Mouse (Mus musculus) liver, embryonic 14.5 days (tissue): ENCODE measurements around the gene Marveld1. TPM values are rescaled to one million over a fixed set of nuclear protein-coding genes. Genes with fewer than 3 reads are reported as not detected.

Experiments used
- ATAC-seq: fragments of 200-750 bp; cut with Nextera tagmentation; 2 replicates; pipeline ENCODE4 v1.8.0; 2017; ENCODE audit warnings: moderate number of reproducible peaks, mild to moderate bottlenecking, moderate library complexity; ENCODE audit not compliant: insufficient read depth
- DNase-seq, 3 experiments: peaks; one replicate each; pipeline ENCODE4 v3.0.0-alpha.2; 2012 to 2013; ENCODE audit warnings: low read depth in 3 of 3, low spot score in 3 of 3
- H3K27ac ChIP-seq: fragments of 300-500 bp; sonication (generic); 2 replicates; pipeline ENCODE4 v1.5.1; 2014; ENCODE audit warnings: moderate library complexity, mild to moderate bottlenecking, control low read depth, inconsistent platforms
- H3K27me3 ChIP-seq: fragments of 300-500 bp; sonication (generic); 2 replicates; pipeline ENCODE4 v1.6.1; 2014; ENCODE audit warnings: mild to moderate bottlenecking, low read length, moderate library complexity; ENCODE audit not compliant: control insufficient read depth, insufficient read depth
- H3K36me3 ChIP-seq: fragments of 300-500 bp; sonication (generic); replicated peaks from 2 replicates; pipeline ENCODE4 v1.6.1; 2014; ENCODE audit warnings: low read depth; ENCODE audit not compliant: control insufficient read depth, insufficient read depth
- H3K4me1 ChIP-seq, 2 experiments: fragments of 200-500 bp in 1 of 2; fragments of 300-500 bp in 1 of 2; sonication (generic) in 1 of 2; replicated peaks; 2 replicates each; pipeline ENCODE4 v1.6.1; 2012 to 2014; ENCODE audit warnings: antibody characterized with exemption in 1 of 2, inconsistent platforms in 1 of 2, low read length in 1 of 2; ENCODE audit not compliant: control insufficient read depth in 2 of 2, insufficient read depth in 2 of 2
- H3K4me2 ChIP-seq: fragments of 300-500 bp; sonication (generic); 2 replicates; pipeline ENCODE4 v1.6.1; 2014; ENCODE audit warnings: low read depth, mild to moderate bottlenecking, control low read depth, moderate library complexity
- H3K4me3 ChIP-seq, 2 experiments: fragments of 200-500 bp in 1 of 2; fragments of 300-500 bp in 1 of 2; sonication (generic) in 1 of 2; 2 replicates each; pipeline ENCODE4 v1.5.1; 2012 to 2014; ENCODE audit warnings: low read depth in 2 of 2, low read length in 2 of 2, mild to moderate bottlenecking in 2 of 2, control low read depth in 1 of 2, inconsistent platforms in 1 of 2, moderate library complexity in 1 of 2; ENCODE audit not compliant: insufficient read depth in 1 of 2
- H3K9ac ChIP-seq: fragments of 300-500 bp; sonication (generic); replicated peaks from 2 replicates; pipeline ENCODE4 v1.6.1; 2014; ENCODE audit warnings: mild to moderate bottlenecking, control low read depth, moderate library complexity
- H3K9me3 ChIP-seq: fragments of 300-500 bp; sonication (generic); 2 replicates; pipeline ENCODE4 v1.6.1; 2016; ENCODE audit warnings: low read length, mixed read lengths; ENCODE audit not compliant: control insufficient read depth
- CTCF ChIP-seq: IDR thresholded peaks from 2 replicates; pipeline ENCODE4 v1.5.1; 2016; ENCODE audit warnings: antibody characterized with exemption, low read depth, control low read depth
- EP300 ChIP-seq: IDR thresholded peaks from 2 replicates; pipeline ENCODE4 v1.6.1; 2016; ENCODE audit warnings: antibody characterized with exemption, low read depth
- WGBS: fragments of 180-500 bp; shearing (Covaris S2); extraction: QIAGEN DNeasy Blood & Tissue Kit; methylation state at CpG from one replicate; pipeline ENCODE4 v1.1.7; 2014; ENCODE audit not compliant: insufficient replicate concordance; 5-methylcytosine and 5-hydroxymethylcytosine counted together
- polyA plus RNA-seq, 2 experiments: library from polyadenylated mRNA; depleted of rRNA in 1 of 2; stranded (reverse) in 1 of 2; unstranded in 1 of 2; fragments of >200 nt; fragmentation: Nextera tagmentation in 1 of 2; extraction: Ambion mirVana in 1 of 2; gene quantifications; 2 replicates each; pipeline versions ENCODE4 v1.2.1 to v1.2.3; 2012 to 2014

Gene Marveld1
- polyA plus RNA-seq, 2 experiments = 1.6 to 7.6 TPM

GRCm38 (mm10) chr19:42177461-42177860, 30.3 kb downstream of the Marveld1 start:
- H3K9me3 ChIP-seq = no peaks in the 10 kb centered on the region
- H3K4me3 ChIP-seq = no peak overlapping the region
- TF ChIP-seq CTCF = no peak
- TF ChIP-seq EP300 = 0 out of 2 replicates have a peak, but pooled peaks have one; percentile 9
- peak overlapping the region; percentile 32; the same call in 1 of the 2 replicates for H3K4me2 ChIP-seq
- peaks cover 3% of the 10 kb centered on the region for H3K36me3 ChIP-seq
- H3K4me1 ChIP-seq = peaks cover 9 to 16% of the 10 kb centered on the region in 2 experiments
- peak overlapping the region; percentile 34; the same call in 1 of the 2 replicates for H3K9ac ChIP-seq
- no peaks in the 10 kb centered on the region for H3K27me3 ChIP-seq
- no peak overlapping the region for H3K27ac ChIP-seq
- peak; percentile 58; the same call in 1 of the 2 replicates for ATAC-seq
- WGBS = 29% methylated on average over 2 of the region's 2 CpGs
- DNase-seq = no peak

DNA sequence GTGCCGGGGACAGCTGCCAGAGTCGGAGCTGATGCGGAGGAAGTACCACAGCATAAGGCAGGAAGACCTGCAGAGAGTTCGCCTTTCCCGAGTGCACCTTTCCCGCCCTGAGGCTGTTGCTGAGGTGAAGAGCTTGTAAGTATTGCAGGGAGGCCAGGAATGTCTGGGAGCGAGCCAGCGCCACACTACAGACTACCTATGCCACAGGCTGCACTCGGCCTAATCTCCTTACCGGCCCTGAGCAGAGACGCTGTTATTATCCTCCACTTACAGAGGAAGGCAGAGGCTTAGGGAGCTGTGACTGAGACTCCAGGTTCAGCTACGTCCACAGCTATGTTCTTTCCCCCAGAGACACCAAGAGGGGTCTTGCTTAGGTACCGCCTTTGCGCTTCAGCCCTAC, 32.2 kb downstream of the Marveld1 start:
- Histone ChIP-seq H3K4me1 (peaks cover 9 to 16% of the 10 kb centered on the region in 2 experiments), H3K9ac (no peak overlapping the region), H3K27me3 (no peaks in the 10 kb centered on the region), H3K4me3 (no peak overlapping the region), H3K36me3 (peaks cover 8% of the 10 kb centered on the region), H3K27ac (no peak overlapping the region), H3K9me3 (no peaks in the 10 kb centered on the region), H3K4me2 (no peak overlapping the region)
- TF ChIP-seq EP300 = no peak
- TF ChIP-seq CTCF = no peak
- no peak for ATAC-seq
- DNase-seq = no peak
- 84% methylated on average over 14 of the region's 14 CpGs for WGBS

- 61% methylated on average over 6 of the region's 6 CpGs for WGBS
- ATAC-seq = no peak
These were observed 35.5 kb downstream of the Marveld1 start for GRCm38 (mm10) chr19:42182673-42183072.

GRCm38 (mm10) chr19:42189735-42190134, 42.5 kb downstream of the Marveld1 start:
- 61% methylated on average over 4 of the region's 4 CpGs for WGBS
- H3K36me3 ChIP-seq = peaks cover 3% of the 10 kb centered on the region
- no peak for DNase-seq

More at GRCm38 (mm10) chr19:42182673-42183072, 35.5 kb downstream of the Marveld1 start:
- Histone ChIP-seq H3K27me3 (no peaks in the 10 kb centered on the region), H3K4me2 (no peak overlapping the region), H3K4me1 (peaks cover 0 to 2% of the 10 kb centered on the region in 2 experiments; a peak in 3 of 4 replicates), H3K9me3 (no peaks in the 10 kb centered on the region), H3K27ac (no peak overlapping the region), H3K4me3 (no peak overlapping the region), H3K36me3 (peaks cover 8% of the 10 kb centered on the region), H3K9ac (no peak overlapping the region)
- TF ChIP-seq CTCF (peak; percentile 79), EP300 (no peak)
- DNase-seq = no peak

DNA sequence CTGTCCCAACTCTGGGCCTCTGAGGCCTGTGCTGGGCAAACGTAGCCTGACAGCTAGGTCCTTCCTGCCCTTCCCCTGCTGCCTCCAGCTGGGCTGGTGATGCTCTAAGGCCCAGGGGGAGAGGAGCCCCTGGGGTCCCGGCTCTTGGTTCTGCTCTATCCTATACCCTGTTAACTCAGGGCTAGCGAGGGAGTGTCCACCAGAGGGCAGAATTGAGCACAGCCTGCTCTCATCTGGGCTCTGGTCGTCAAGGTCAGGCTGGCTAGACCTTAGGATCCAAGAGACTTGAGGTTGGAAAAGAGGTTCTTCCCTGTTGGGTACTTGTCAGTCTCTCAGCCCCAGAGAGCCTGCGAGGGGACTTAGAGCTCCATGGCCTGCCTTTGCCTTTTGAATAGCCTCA, 43.3 kb downstream of the Marveld1 start:
- no peaks in the 10 kb centered on the region for H3K9me3 ChIP-seq
- no peak overlapping the region for H3K9ac ChIP-seq
- ATAC-seq = peak; percentile 41; the same call in 1 of the 2 replicates
- WGBS = 20% methylated on average over 5 of the region's 5 CpGs
- DNase-seq = peak in 1 of 3 experiments; percentile 14
- no peaks in the 10 kb centered on the region for H3K27me3 ChIP-seq
- no peak overlapping the region for H3K27ac ChIP-seq
- no peak overlapping the region for H3K4me3 ChIP-seq
- no peak for TF ChIP-seq EP300
- peak; percentile 94 for TF ChIP-seq CTCF
- peaks cover 3% of the 10 kb centered on the region for H3K36me3 ChIP-seq
- H3K4me1 ChIP-seq = no peaks in the 10 kb centered on the region
- H3K4me2 ChIP-seq = no peak overlapping the region

More at GRCm38 (mm10) chr19:42189735-42190134, 42.5 kb downstream of the Marveld1 start:
- no peaks in the 10 kb centered on the region for H3K27me3 ChIP-seq
- no peaks in the 10 kb centered on the region for H3K4me1 ChIP-seq
- H3K9me3 ChIP-seq = no peaks in the 10 kb centered on the region
- ATAC-seq = no peak
- H3K4me2 ChIP-seq = no peak overlapping the region
- H3K4me3 ChIP-seq = no peak overlapping the region
- H3K9ac ChIP-seq = no peak overlapping the region
- no peak overlapping the region for H3K27ac ChIP-seq
- TF ChIP-seq EP300 (no peak), CTCF (no peak)
